Mouse (Mus musculus): Measurements from ENCODE around the gene Slc8a1.

GRCm38 (mm10) chr17:81416361-81417114, 321.6 kb downstream of the Slc8a1 start:
- no peak for TF ChIP-seq CTCF (IDR thresholded peaks at IDR 0.05; ENCODE audit: low read depth)
- no peak for TF ChIP-seq EP300 (IDR thresholded peaks at IDR 0.05; ENCODE audit: low read depth)

Measured in heart, postnatal 0 days (tissue).